Mouse (Mus musculus): Measurements from ENCODE around the gene Mapk13.

GRCm38 (mm10) chr17:28804973-28805372 is 35.9 kb downstream of the Mapk13 start:
- no peak for TF ChIP-seq CTCF (IDR thresholded peaks at IDR 0.05; ENCODE audit: extremely low read depth, insufficient read depth, insufficient read length, insufficient replicate concordance)
- no peak for TF ChIP-seq POLR2A (IDR thresholded peaks at IDR 0.05; ENCODE audit: low read depth, low read length)
